Mouse (Mus musculus) gastrocnemius, adult 8-10 months (tissue): Measurements from ENCODE around the gene Socs2. TPM values are rescaled to one million over a fixed set of nuclear protein-coding genes. Genes with fewer than 3 reads are reported as not detected.
A peak's percentile ranks its signal among the peaks of the same experiment; 100 is the strongest.
"Not testable (repeated sequence)": the region's sequence is repeated elsewhere in the genome, so short reads cannot be mapped to it uniquely, and the experiment has no call there.

ENCODE experiments used
- DNase-seq, 2 experiments: peaks; one replicate each; pipeline ENCODE4 v3.0.0; 2022; ENCODE audit warnings: low spot score in 2 of 2
- total RNA-seq, 4 experiments: library from RNA; stranded (reverse); gene quantifications; 2 replicates each; pipeline ENCODE4 v1.2.4; 2022

Socs2 gene
- total RNA-seq, 4 experiments from 2014 or later: 7.2 to 37.6 (median 13.4) TPM

- DNase-seq: no peak
Measured at GRCm38 (mm10) chr10:95394819-95395812, 21.9 kb downstream of the Socs2 start.

GRCm38 (mm10) chr10:95392073-95392472 is 24.9 kb downstream of the Socs2 start:
- DNase-seq: no peak

GRCm38 (mm10) chr10:95390871-95391270 is 26.1 kb downstream of the Socs2 start:
- no peak for DNase-seq

- not testable (repeated sequence) for DNase-seq
Measured at GRCm38 (mm10) chr10:95389805-95390204, 27.2 kb downstream of the Socs2 start.

- peak; percentile 21 to 27 for DNase-seq
Measured at GRCm38 (mm10) chr10:95388821-95389477, 28.0 kb downstream of the Socs2 start.

- no peak for DNase-seq
Measured at GRCm38 (mm10) chr10:95386527-95386926, 30.5 kb downstream of the Socs2 start.

- DNase-seq: no peak
Measured at GRCm38 (mm10) chr10:95385801-95386203, 31.2 kb downstream of the Socs2 start.

- no peak for DNase-seq
Measured at GRCm38 (mm10) chr10:95385081-95385480, 31.9 kb downstream of the Socs2 start.

- no peak for DNase-seq
Measured at GRCm38 (mm10) chr10:95384446-95384845, 32.5 kb downstream of the Socs2 start.

GRCm38 (mm10) chr10:95373340-95373739 is 43.6 kb downstream of the Socs2 start:
- DNase-seq: no peak

GRCm38 (mm10) chr10:95371942-95372341 is 45.0 kb downstream of the Socs2 start:
- no peak for DNase-seq

GRCm38 (mm10) chr10:95369190-95369589 is 47.8 kb downstream of the Socs2 start:
- no peak for DNase-seq

GRCm38 (mm10) chr10:95368151-95368550 is 48.8 kb downstream of the Socs2 start:
- no peak for DNase-seq

GRCm38 (mm10) chr10:95367661-95368089 is 49.3 kb downstream of the Socs2 start:
- DNase-seq: no peak

GRCm38 (mm10) chr10:95367241-95367640 is 49.7 kb downstream of the Socs2 start:
- no peak for DNase-seq

GRCm38 (mm10) chr10:95362326-95362725 is 54.7 kb downstream of the Socs2 start:
- no peak for DNase-seq

- peak in 1 of 2 experiments; percentile 5 for DNase-seq
Measured at GRCm38 (mm10) chr10:95361260-95361841, 55.6 kb downstream of the Socs2 start.

GRCm38 (mm10) chr10:95360048-95360447 is 56.9 kb downstream of the Socs2 start:
- DNase-seq: no peak

GRCm38 (mm10) chr10:95357721-95358120 is 59.3 kb downstream of the Socs2 start:
- DNase-seq: no peak

GRCm38 (mm10) chr10:95356711-95357110 is 60.3 kb downstream of the Socs2 start:
- no peak for DNase-seq

- DNase-seq: no peak
Measured at GRCm38 (mm10) chr10:95355678-95356268, 61.2 kb downstream of the Socs2 start.
